Mouse (Mus musculus) WW6 (cell line): Measurements from ENCODE around the gene Rapgef4.
A peak's percentile ranks its signal among the peaks of the same experiment; 100 is the strongest.

ENCODE experiments used
- DNase-seq: peaks from one replicate; pipeline ENCODE4 v3.0.0-alpha.2; 2013; ENCODE audit warnings: low read depth, low spot score

Rapgef4 gene

GRCm38 (mm10) chr2:71982868-71983597 is 2.0 kb downstream of the Rapgef4 start:
- no peak for DNase-seq

GRCm38 (mm10) chr2:71985730-71986129 is 4.7 kb downstream of the Rapgef4 start:
- no peak for DNase-seq

GRCm38 (mm10) chr2:71986276-71986848 is 5.3 kb downstream of the Rapgef4 start:
- no peak for DNase-seq

GRCm38 (mm10) chr2:71988572-71988971 is 7.5 kb downstream of the Rapgef4 start:
- DNase-seq = no peak

GRCm38 (mm10) chr2:71992129-71992528 is 11.1 kb downstream of the Rapgef4 start:
- no peak for DNase-seq

GRCm38 (mm10) chr2:71993729-71994423 is 12.8 kb downstream of the Rapgef4 start:
- DNase-seq = no peak

GRCm38 (mm10) chr2:71998531-71998930 is 17.5 kb downstream of the Rapgef4 start:
- DNase-seq = no peak

GRCm38 (mm10) chr2:72000102-72000501 is 19.1 kb downstream of the Rapgef4 start:
- no peak for DNase-seq

GRCm38 (mm10) chr2:72002843-72003370 is 21.9 kb downstream of the Rapgef4 start:
- DNase-seq = no peak

GRCm38 (mm10) chr2:72003756-72004525 is 22.9 kb downstream of the Rapgef4 start:
- DNase-seq = no peak

- no peak for DNase-seq
These were observed 24.0 kb downstream of the Rapgef4 start for GRCm38 (mm10) chr2:72005051-72005450.

GRCm38 (mm10) chr2:72009446-72010218 is 28.6 kb downstream of the Rapgef4 start:
- no peak for DNase-seq

- no peak for DNase-seq
These were observed 34.3 kb downstream of the Rapgef4 start for GRCm38 (mm10) chr2:72015366-72015765.

GRCm38 (mm10) chr2:72016013-72016412 is 35.0 kb downstream of the Rapgef4 start:
- DNase-seq = no peak

- DNase-seq = no peak
These were observed 36.1 kb downstream of the Rapgef4 start for GRCm38 (mm10) chr2:72017168-72017567.

GRCm38 (mm10) chr2:72018736-72019135 is 37.7 kb downstream of the Rapgef4 start:
- peak; percentile 22 for DNase-seq

- DNase-seq = no peak
These were observed 39.7 kb downstream of the Rapgef4 start for GRCm38 (mm10) chr2:72020755-72021154.

GRCm38 (mm10) chr2:72021440-72021839 is 40.4 kb downstream of the Rapgef4 start:
- no peak for DNase-seq

GRCm38 (mm10) chr2:72021845-72022244 is 40.8 kb downstream of the Rapgef4 start:
- DNase-seq = no peak

- no peak for DNase-seq
These were observed 42.8 kb downstream of the Rapgef4 start for GRCm38 (mm10) chr2:72023791-72024190.

- no peak for DNase-seq
These were observed 44.6 kb downstream of the Rapgef4 start for GRCm38 (mm10) chr2:72025660-72026059.
